Mouse (Mus musculus) layer of hippocampus, postnatal 25 days (tissue): ENCODE measurements around the gene Ptpn3. TPM values are rescaled to one million over a fixed set of nuclear protein-coding genes. Genes with fewer than 3 reads are reported as not detected.

Experiments used
- DNase-seq, 2 experiments: peaks; one replicate each; pipeline ENCODE4 v3.0.0; 2022; ENCODE audit warnings: mixed read lengths in 2 of 2, low spot score in 1 of 2; ENCODE audit errors: extremely low spot score in 1 of 2
- total RNA-seq, 2 experiments: library from RNA; stranded (reverse); gene quantifications; 2 replicates each; pipeline ENCODE4 v1.2.3; 2021

Gene Ptpn3
- total RNA-seq, 2 experiments from 2014 or later: 73.1 to 84.5 TPM

DNA sequence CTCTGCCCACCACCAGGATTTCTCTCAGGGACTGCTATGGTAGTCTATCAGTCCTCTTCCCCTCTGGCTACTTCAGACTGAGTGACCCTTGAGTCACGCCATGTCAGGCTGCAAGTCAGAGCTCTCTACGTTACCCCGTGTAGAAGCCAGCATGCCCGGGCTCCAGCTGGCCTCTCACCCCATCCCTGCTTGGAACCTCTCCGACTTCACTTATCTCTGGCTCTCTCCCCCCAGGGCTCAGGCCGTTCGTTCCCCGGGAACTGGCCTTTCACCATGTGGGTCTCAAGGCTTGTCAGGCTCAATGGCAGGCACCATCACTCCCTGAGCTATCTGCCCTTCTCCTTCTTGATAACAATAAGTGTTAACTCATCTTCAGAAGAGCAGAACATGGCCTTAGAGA is 33.3 kb downstream of the Ptpn3 start:
- no peak for DNase-seq

DNA sequence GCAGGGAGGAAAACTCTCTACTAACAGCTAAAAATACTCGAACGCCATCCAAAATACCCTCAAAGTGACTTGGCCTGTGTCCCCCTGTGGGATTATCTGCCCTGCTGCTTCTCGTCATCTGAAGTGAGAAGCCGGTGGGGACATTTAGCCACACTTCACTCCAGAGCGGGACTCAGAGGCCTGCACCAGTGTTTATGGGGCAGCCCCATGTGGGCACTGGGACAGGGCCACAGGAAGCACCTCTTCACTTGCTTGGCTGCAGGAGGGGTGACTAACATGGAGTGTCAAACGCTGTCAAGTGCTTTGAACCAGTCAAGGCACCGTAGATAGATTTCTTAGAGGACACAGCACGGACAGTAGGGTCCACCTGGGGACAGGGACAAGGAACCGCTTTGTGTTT is 35.2 kb downstream of the Ptpn3 start:
- DNase-seq: no peak

DNA sequence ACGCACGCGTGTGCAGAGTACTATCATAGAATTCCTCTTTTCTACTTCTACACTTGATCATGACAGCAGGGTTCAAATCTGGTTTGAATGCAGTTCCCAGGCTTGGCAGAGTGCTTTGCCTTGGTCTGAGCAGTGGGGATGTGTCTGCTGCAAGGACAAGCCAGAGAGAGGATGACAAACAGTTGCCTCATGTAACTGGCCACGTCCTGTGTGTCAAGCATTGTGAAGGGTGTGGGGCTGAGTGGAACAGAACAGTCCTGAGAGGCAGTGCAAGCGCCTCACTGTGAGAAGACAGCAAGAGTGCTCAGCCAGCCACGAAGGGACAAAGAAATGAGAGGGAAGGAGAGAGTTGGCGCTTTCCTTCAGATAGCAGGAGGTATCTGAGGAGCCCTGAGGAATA is 37.9 kb downstream of the Ptpn3 start:
- DNase-seq: no peak

DNA sequence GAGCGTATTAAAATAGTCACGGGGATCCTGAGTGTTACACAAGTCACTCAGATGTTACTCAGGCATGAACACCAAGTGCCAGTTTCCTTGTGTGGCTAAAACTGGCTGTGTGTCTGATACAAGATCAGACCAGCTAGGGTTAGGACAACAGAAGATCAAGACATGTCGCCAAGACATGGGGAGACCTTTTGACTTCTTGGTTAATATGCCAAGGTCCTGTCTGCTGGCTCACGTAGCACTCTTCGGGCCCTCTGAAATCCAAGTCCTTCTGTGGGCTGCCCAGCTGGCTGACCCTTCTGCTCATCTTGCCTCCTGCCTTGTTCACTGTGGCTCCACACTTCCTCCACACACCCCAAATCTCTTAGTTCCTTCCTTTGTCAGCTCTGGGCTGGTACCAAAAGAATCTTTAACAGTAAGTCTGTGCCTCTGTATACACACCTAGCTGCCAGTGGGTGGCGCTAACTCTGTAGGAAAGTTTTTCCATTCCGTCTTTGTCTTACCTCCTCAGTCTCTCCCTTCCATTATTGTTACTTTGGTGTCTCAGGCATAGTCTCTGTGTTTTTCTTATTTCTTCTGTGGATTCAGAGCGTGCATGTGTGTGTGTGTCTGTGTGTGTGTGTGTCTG is 38.5 kb downstream of the Ptpn3 start:
- no peak for DNase-seq

DNA sequence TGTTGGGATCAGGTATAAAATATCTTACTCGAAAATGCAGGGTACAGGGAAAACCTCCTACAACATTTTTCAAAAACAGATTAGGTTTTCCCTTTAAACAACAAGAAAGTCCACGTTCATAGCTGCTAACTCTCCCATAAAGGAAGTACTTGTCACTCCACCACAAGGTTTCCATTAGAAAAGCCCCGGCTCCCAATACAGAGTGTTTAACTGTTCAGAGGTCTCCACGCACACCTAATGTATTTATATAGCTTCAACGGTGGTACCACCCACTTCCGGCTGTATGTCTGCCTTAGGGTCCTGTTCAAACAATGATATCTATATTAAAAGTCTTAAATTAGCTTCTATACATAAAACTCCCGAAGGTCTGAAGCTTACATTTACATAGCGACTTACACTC is 39.2 kb downstream of the Ptpn3 start:
- DNase-seq: no peak

DNA sequence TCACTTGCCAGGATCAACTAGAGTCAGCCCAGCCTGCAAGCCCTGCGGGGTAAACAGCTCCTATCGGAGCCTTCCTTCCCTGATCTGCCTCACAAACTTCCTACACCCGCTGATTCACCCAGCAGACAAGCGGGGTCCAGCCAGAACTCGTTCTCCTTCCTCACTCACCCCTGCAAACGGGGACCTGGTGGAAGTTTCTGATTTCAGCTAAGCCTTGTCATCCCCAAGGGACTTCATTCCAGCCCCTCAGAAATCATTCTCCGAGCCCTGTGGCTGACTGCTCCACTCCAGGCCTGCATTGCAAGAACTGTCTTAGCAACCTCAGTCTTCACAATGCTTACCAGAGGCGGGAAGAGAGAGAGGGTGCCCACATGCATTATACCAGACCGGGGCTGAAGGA is 39.8 kb downstream of the Ptpn3 start:
- DNase-seq: no peak

DNA sequence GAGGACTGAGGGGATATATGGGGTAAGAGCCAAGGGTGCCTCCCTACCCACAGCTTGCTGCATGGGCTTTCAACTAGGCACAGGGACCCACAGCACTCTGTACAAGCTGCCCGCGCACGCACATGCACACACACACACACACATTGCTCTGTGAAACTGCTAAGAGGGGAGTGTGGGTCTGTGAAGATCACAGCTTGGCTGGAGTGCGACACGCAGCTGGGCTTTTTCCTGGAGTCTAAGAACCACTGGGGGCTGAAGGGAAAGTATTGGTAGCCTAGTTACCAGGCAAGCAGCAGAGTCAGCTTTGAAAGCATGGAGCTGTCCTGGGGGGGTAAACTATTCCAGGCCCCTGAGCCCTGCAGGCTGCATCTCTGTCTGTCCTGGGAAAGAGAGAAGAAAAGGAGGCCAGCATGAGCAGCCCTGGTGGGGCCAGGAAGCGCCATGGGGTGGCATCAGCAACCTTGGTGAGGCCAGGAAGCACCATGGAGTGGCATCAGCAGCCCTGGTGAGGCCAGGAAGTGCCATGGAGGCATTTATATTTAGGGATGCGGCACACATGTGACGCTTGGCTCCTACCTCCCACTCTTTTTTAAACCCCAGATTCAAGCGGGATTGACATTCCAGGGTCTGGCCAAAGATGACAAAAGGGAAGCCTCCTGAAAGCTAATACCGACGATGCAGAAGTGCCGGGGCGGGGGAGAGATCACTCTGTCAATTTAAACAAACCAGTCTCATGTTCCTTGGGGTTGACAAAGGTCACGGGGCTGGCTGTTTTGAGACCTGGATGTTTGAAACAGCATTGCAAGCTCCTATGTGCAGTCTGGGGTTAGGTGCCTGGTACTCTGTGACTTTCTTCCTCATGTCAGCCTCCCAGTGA is 43.2 kb downstream of the Ptpn3 start:
- no peak for DNase-seq

DNA sequence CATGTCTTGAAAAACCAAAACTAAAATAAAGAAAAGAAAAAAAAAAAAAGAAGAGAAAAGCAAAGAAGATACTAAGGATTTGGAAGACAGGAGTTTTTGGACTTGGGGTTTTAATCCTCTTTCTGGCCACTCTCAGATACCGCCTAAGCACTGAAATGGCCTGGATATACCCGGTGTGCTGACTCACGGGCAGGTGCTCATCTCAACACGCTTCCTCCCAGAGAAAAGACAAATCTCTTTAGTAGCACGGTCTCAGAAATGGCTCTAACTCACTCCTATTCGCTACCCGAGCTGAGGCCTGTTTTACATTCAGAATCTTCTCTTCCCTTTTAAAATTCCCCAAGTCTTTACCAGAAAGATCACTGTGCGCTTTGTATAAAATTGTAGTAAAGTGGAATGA is 44.2 kb downstream of the Ptpn3 start:
- no peak for DNase-seq

DNA sequence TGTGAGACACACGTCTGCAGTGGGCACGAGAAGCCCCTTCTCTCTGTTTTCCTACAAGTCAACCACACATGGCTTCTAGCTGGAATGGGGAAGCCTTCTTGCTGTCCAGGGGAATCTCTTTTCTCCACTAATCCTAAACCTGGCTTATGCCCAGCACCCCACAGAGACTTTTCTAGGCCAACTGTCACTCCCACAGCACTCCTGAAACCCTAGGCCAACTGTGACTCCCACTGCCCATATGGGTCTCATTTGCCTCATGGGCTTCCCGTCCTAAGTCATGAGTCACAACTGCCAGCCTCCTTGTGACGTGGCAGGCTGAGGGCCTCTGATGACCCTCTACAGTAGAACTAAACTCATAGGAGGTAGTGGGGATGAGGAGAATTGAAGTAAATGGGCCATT is 44.9 kb downstream of the Ptpn3 start:
- DNase-seq: no peak

DNA sequence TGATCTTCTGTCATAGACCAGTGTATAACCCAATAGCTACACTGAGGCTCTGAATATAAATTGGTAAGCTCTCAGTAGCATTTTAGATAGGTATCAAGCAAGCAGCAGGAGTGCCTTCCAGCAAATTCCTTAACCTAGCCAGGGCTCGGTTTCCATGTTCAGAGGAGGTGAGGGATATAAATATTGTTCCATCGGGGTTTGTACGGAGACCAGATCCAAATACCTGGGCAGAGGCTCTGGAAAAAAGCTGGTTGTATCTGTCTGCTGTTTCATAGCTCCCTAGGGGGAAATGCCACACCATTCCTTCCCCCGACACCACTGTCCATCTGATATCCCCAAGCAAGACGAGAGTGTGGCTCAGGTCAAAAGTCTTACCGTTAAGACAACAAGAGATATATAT is 47.2 kb downstream of the Ptpn3 start:
- DNase-seq: no peak

DNA sequence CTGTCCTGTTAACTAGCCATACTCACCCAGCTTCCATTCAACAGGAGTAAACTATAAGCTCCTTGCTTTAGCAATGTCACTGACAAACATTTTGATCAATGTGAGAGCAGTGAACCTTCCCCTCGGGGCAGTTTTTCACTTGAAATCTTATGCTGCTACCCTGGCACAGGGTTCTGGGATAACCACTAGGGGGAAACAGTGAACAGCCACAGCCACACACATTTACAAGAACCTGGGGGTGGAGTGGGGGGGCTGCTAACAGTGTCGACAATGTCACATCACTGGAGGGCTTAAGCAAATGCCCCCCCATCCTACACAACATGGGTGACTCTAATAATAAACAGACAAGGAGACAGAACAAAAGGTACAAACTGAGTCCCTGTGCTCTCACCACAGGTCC is 51.0 kb downstream of the Ptpn3 start:
- DNase-seq: no peak

DNA sequence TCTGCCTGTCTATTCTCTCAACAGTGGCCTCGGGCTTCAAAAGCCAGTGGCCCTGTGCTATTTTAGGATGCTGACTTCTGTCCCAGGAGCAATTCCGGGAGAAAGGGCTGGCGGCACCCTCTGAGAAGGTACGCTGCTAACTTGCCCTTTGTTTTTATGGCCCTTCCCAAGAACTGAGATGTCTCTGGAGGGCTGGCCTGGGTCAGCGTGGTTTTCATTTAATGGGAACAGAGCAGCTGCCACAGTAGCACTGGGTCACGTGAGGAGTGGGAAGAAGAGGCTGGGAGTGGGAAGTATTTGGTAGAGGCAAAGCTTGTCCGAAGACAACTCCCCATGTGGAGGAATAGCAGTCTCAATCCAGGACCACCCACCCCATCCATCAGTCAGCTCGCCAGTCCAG is 52.5 kb downstream of the Ptpn3 start:
- DNase-seq: no peak

DNA sequence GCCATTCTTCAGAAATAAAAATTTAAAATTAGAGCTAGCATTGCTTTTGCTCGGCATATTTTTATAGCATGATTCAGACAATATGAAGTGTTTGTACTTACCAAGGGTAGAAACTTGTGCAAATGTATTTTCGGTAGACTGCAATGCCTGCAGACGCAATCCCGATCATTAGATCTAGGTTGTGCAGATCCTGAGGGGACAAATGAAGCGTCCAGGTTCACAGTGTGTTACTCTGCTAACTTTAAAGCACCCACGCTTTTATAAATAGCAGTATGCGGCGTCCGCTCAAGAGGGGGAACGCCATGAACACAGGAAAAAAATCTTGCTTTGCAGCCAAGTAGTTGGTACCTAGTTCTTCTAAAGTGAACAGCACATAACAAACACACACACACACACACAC is 56.8 kb downstream of the Ptpn3 start:
- DNase-seq: no peak

DNA sequence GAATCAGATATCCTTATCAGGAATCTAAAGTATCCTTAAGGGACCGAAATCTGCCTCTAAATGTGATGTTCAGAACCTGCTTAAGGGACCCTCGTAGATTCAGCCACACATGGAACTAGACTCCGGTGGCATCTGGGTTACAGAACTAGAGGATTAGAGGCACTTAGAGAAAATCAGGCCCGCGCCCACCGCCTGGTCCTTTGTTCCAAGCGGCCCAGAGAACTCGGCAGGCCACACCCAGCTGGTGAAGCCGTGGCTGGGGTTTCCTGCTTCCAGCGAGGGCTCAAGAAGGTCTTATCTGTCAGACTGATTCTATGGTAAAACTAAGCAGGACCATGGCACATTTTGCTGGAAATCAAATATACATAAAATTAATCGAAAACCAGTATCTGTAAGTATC is 58.3 kb downstream of the Ptpn3 start:
- DNase-seq: no peak

DNA sequence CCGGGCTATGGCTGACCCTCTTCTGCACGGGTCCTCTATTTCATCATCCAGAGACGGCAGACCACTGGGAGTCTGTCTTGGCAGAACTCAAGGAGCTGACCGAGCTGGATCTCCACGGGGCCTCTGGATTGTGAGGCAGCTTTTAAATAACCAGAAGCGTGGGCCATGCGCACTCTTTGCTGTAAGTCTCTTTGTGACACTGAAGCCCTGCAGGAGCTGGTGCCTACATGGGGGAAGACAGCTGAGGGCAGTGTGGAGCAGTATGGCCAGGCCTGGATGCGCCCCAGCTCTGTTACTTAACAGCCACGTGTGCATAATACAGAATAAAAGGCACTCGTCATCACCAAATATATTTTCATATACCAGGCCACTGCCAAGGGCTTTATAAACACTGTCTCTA is 60.7 kb downstream of the Ptpn3 start:
- no peak for DNase-seq

DNA sequence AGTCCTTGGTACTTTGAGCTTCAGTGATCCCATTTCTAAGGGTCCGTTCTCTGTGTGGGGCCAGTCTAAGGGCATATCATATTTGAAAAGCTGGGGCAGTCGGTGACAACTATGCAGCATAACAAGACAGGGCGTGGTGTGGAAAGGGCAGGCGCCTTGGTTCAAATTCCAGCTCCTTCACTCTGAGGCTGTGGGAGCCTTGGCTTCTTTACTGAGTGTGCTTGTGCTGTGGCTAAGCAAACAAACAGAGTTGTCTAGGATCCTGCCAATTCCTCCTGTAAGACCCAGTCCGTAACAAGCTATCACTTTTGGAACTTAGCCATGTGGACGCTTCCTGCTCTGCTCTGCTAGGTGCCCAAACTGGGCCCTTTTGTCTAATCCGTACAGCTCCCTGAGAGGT is 61.5 kb downstream of the Ptpn3 start:
- no peak for DNase-seq

DNA sequence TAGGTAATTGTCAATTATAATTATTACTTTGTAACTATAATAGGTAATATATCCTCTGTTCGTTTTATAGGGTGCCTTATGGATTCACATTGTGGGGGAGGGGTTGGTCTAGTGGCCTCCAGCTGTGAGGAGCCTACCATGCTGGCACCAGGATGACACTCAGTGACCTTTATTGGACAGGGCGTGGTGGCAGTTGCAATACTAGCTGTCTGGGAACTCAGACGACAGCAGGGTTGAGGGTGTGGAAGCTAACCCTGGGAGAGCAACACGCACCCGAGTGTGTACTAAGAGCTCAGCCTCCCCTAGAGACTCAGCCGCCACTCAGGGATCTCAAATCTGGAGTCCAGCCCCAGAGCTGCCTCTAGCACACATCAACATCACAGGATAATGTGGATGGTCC is 62.5 kb downstream of the Ptpn3 start:
- DNase-seq: no peak

DNA sequence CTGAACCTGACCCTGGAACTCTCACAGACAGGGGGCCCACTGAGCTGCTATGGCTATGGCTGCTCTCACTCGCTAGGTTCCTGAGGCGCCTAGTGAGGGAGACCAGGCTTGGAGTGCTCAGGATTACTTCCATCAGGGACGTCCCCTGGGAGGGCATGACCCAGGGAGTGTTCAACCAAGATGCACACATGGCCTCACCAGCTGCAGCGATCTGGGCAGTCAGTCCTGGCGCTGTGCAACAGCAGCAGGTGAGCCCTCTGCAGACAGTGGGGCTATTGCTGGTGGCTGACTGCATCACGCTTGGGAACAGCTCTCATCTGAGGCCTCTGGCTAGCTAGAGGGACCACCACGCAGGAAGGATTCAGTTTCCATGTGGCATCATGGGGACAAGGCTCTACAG is 63.5 kb downstream of the Ptpn3 start:
- DNase-seq: no peak

DNA sequence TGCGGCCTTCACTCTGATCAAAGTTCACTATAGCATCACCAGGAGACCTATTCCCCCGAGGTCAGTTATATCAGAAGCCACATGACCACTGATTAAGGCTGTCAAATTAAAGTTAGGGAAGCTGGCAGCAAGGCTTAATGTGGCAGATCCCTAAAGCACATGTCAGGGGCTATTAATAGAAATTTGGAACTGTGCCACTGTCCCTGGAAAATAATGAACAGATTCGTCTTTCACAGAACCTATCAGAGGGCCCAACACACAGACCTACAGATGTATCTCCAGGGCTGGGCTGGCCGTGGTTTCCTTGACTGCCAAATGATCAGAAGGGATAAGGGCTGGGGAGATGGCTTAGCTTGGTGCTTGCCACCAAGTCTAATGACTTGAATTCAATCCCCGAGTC is 65.1 kb downstream of the Ptpn3 start:
- DNase-seq: no peak

DNA sequence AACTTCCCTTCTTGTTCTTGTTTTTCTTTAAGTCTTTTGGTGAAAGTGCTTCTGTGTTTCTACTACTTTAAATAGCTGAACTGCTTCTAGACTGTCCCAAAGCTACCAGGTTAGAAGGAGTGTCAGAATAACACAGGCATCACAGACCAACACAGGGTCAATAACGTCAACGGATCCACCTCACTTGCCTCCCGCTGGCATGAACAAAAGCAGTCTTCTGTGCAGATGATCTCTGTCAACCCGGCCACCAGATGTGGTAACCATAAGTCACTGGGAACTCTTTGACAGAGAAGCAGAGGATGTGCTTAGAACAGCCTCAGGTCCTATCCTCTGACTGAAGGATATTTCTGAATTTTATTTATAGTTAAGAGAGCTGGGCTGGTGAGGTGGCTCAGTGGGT is 65.9 kb downstream of the Ptpn3 start:
- DNase-seq: no peak

DNA sequence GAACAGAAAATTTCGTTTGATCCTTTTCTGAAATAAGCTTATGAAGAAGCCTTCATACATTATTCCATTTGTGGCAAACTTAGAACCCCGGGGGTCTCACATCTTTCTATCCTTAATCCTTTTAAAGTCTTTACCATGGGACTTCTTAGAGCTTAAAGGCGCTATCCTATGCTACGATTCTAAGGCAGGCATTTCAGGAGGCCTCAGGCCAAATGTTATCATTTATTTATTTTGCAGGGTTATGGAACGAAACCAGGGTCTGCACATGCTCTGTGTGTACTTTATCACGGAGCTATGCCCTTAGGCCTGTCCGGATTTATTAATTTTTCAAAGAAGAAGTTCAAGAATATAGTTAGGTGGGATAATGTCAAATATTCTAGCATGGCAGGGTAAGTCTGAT is 67.3 kb downstream of the Ptpn3 start:
- DNase-seq: no peak

DNA sequence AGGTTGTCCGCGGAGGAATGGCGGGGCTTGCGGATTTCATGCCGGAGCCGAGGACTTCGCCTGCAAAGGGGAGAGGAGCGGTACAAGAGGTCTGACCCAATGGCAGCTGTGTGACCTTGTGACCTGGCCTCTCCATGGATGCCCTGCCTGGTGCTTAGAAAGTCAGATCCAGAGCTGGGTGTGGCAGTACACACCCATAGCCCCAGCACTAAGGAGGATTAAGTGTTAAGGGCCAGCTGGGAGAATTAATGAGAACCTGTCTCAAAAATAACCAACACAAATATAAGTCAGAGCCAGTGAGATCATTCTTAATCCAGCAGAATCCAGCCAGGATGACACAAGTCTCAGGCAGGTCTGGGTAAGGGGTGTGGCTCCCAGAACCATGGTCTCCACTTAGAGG is 69.2 kb downstream of the Ptpn3 start:
- DNase-seq: no peak
